Mouse (Mus musculus) bone marrow macrophage, adult 2 months (primary cell): ENCODE data around the gene Lrrc47.

Experiments used
- CTCF ChIP-seq: IDR thresholded peaks from 2 replicates; pipeline ENCODE4 v1.5.1; 2012; ENCODE audit warnings: low read depth, mild to moderate bottlenecking, low read length, moderate library complexity
- POLR2A ChIP-seq: IDR thresholded peaks from 2 replicates; pipeline ENCODE4 v1.6.1; 2012; ENCODE audit warnings: mild to moderate bottlenecking, low read depth, low read length, borderline replicate concordance

DNA sequence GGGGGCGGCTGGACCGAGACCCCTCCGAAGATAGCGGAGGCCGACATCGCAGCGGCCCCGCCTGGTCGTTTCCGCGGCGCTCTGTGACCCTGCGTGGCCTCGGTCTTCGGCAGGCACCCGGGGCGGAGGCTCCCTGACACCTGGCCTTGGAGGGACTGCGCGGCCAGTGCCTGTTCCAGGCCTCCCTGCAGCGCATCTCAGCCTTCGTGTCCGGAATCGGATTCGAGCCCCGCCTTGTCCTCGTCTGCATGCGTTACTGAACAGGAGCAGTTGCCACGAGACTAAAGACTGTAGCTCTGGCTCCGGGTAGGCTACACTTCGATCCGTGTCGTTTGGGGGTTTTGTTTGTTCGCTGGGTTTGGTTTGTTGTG lies 36.3 kb upstream of the Lrrc47 start:
- TF ChIP-seq POLR2A = no peak
- TF ChIP-seq CTCF = no peak
